Mouse (Mus musculus): ENCODE results near the gene Depp1. TPM values are rescaled to one million over a fixed set of nuclear protein-coding genes. Genes with fewer than 3 reads are reported as not detected.

Depp1 gene
- total and polyA plus RNA-seq, 2 experiments: 125 to 244 TPM

DNA sequence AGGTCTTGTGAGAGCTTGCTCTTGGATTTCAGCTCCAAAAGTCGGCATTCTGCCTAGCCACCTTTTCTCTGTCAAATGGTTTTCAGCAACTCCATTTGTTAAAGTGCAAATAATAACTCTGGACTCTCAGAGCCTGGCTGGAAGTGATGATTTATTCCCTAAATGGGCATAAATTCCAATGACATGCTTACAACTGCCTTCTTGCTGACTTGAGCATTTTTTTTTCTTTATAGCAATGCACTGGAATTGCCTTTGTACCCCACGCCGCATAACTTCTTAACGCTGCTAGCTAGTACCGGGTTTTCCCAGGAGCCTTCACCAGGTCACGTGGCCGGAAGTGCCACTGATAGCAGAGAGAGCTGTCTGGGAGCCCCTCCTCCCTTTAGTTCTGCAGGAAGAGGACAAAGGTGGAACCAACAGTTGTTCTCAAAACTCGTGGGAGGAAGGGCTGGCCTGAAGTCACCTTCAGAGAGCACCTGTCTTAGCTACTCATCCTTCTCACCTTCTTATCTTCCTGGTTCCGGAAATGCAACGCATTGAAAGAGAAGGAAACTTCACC, 26.0 kb downstream of the Depp1 start:
- Histone ChIP-seq H3K79me2 (ENCODE audit: control insufficient read depth, insufficient read depth, low read length) (no peaks in the 10 kb centered on the region), H3K4me3 (ENCODE audit: insufficient read depth, low read depth, low read length) (no peak overlapping the region), H3K9ac (ENCODE audit: low read depth, low read length) (no peak overlapping the region), H3K36me3 (ENCODE audit: control insufficient read depth, insufficient read depth, low read length) (no peaks in the 10 kb centered on the region), H3K4me1 (ENCODE audit: control insufficient read depth, insufficient read depth, low read length) (0 out of 2 replicates have a peak, but pooled peaks cover 4% of the 10 kb centered on the region), H3K27ac (replicated peaks; ENCODE audit: insufficient read depth, low read depth, low read length) (no peak overlapping the region), H3K27me3 (ENCODE audit: control insufficient read depth, insufficient read depth, low read length) (no peaks in the 10 kb centered on the region)
- WGBS: 60% methylated on average over 10 of the region's 10 CpGs
- DNase-seq (ENCODE audit: extremely low read depth, low read depth, low spot score): no peak
- TF ChIP-seq CTCF (IDR thresholded peaks at IDR 0.05; ENCODE audit: low read depth, low read length) (no peak), POLR2A (IDR thresholded peaks at IDR 0.05; ENCODE audit: extremely low read depth, insufficient read depth, low read length) (no peak)

DNA sequence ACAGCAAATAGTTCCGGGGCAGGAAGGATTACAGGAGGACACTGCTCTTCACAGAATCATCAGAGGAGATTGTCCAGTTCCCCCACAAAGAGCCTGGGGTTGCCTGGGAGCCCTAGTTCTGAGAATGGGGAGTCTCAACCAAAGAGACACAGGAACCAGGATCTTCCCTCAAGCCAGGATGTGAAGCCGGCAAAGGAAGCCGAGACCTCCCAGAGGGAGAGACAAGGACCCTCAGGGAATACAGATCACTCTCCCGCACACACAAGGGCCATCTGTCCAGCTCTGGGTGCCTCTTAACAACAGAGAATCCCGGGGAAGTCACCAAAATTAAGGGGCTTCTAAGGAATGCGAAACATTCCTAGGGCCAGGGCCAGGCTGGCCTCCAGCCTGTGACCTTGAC, 26.9 kb downstream of the Depp1 start:
- Histone ChIP-seq H3K4me1 (ENCODE audit: control insufficient read depth, insufficient read depth, low read length) (0 out of 2 replicates have a peak, but pooled peaks cover 4% of the 10 kb centered on the region), H3K9ac (ENCODE audit: low read depth, low read length) (no peak overlapping the region), H3K27ac (replicated peaks; ENCODE audit: insufficient read depth, low read depth, low read length) (no peak overlapping the region), H3K27me3 (ENCODE audit: control insufficient read depth, insufficient read depth, low read length) (no peaks in the 10 kb centered on the region), H3K36me3 (ENCODE audit: control insufficient read depth, insufficient read depth, low read length) (no peaks in the 10 kb centered on the region), H3K79me2 (ENCODE audit: control insufficient read depth, insufficient read depth, low read length) (no peaks in the 10 kb centered on the region), H3K4me3 (ENCODE audit: insufficient read depth, low read depth, low read length) (no peak overlapping the region)
- DNase-seq (ENCODE audit: extremely low read depth, low read depth, low spot score): no peak
- WGBS: 80% methylated on average over 6 of the region's 6 CpGs
- TF ChIP-seq CTCF (IDR thresholded peaks at IDR 0.05; ENCODE audit: low read depth, low read length) (no peak), POLR2A (IDR thresholded peaks at IDR 0.05; ENCODE audit: extremely low read depth, insufficient read depth, low read length) (no peak)

DNA sequence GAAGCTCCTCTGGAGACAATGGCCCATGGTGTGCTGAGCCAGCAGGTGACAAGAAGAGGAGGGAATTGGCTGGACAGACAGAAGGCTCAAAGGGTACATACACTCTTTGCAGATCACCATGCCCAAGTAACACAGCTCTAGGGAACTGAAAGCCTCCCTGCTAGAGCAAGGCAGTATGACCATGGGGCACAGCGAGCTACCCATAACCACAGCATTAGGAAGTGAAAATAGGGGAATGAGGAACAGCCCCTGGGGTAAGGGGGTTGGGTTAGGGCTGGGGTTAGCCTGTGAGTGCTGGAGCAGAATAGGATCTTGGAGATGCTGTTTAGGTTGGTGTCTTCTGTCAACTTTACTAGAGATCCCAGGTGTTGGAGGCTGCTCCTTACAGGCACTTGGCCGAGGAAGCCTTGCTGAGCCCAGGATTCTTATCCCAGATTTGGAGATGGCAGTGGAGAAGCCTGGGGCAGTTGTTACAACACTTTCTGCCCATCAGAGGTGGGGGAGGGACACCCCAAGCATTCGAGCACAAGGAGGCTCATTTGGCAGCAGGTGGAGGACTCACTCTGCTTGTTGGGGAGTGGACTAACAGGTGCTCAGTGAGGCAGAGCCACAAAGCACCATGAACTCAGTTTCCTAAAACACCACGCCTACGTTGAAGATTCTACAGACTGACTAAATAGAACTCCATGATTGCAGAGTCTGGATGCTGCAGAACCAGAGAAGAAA, 29.3 kb downstream of the Depp1 start:
- TF ChIP-seq CTCF (IDR thresholded peaks at IDR 0.05; ENCODE audit: low read depth, low read length) (no peak), POLR2A (IDR thresholded peaks at IDR 0.05; ENCODE audit: extremely low read depth, insufficient read depth, low read length) (no peak)
- peak overlapping the region; percentile 19; the same call in 1 of the 2 replicates for H3K27ac ChIP-seq (replicated peaks; ENCODE audit: insufficient read depth, low read depth, low read length)
- no peaks in the 10 kb centered on the region for H3K4me1 ChIP-seq (ENCODE audit: control insufficient read depth, insufficient read depth, low read length)
- DNase-seq (ENCODE audit: extremely low read depth, low read depth, low spot score): peak; percentile 39
- 78% methylated on average over 5 of the region's 5 CpGs for WGBS
- no peaks in the 10 kb centered on the region for H3K36me3 ChIP-seq (ENCODE audit: control insufficient read depth, insufficient read depth, low read length)
- no peak overlapping the region for H3K4me3 ChIP-seq (ENCODE audit: insufficient read depth, low read depth, low read length)
- H3K27me3 ChIP-seq (ENCODE audit: control insufficient read depth, insufficient read depth, low read length): no peaks in the 10 kb centered on the region
- no peak overlapping the region for H3K9ac ChIP-seq (ENCODE audit: low read depth, low read length)
- H3K79me2 ChIP-seq (ENCODE audit: control insufficient read depth, insufficient read depth, low read length): no peaks in the 10 kb centered on the region

DNA sequence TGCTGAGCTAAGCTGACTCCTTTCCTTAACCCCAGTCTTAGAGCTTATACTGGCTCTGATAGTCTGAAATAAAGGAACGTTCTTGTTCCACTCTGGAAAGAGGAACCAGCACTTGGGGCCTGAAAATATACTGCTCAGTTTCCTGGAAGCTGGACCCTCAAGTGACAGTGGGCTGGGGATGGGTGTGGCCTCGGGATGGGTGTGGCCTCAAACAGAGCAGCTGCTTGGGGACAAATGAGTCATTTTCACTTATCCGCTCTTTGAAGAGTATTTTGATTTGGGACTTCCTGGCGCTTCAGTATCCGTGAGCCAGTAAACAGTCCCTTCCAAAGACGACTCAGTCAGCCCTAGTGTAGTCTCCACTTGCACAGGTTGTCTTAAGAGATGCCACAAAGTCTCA, 31.9 kb downstream of the Depp1 start:
- DNase-seq (ENCODE audit: extremely low read depth, low read depth, low spot score): peak; percentile 40
- TF ChIP-seq CTCF (IDR thresholded peaks at IDR 0.05; ENCODE audit: low read depth, low read length) (no peak), POLR2A (IDR thresholded peaks at IDR 0.05; ENCODE audit: extremely low read depth, insufficient read depth, low read length) (no peak)
- no peaks in the 10 kb centered on the region for H3K4me1 ChIP-seq (ENCODE audit: control insufficient read depth, insufficient read depth, low read length)
- no peak overlapping the region for H3K27ac ChIP-seq (replicated peaks; ENCODE audit: insufficient read depth, low read depth, low read length)
- 41% methylated on average over 6 of the region's 6 CpGs for WGBS
- no peaks in the 10 kb centered on the region for H3K79me2 ChIP-seq (ENCODE audit: control insufficient read depth, insufficient read depth, low read length)
- H3K36me3 ChIP-seq (ENCODE audit: control insufficient read depth, insufficient read depth, low read length): no peaks in the 10 kb centered on the region
- H3K4me3 ChIP-seq (ENCODE audit: insufficient read depth, low read depth, low read length): no peak overlapping the region
- no peak overlapping the region for H3K9ac ChIP-seq (ENCODE audit: low read depth, low read length)
- no peaks in the 10 kb centered on the region for H3K27me3 ChIP-seq (ENCODE audit: control insufficient read depth, insufficient read depth, low read length)

DNA sequence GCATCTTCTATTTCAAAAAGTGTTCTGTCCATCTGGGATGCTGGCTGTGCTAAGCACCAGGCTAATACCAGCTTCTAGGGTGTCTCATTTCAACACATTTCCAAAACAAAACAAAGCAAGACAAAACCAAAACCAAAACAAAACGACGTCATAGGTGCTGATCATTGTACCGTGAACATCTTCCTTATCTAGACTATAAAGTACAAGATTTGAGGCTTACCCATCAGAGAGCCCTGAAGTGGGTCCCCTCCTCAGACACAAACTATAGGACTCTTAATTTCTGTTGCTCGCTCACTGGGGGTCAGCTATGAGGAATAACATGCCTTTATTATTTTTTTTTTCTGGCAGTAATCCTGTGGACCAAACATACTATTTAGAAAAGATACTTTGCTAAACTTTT, 43.2 kb downstream of the Depp1 start:
- 77% methylated on average over 4 of the region's 4 CpGs for WGBS
- no peak overlapping the region for H3K27ac ChIP-seq (replicated peaks; ENCODE audit: insufficient read depth, low read depth, low read length)
- H3K9ac ChIP-seq (ENCODE audit: low read depth, low read length): no peak overlapping the region
- no peaks in the 10 kb centered on the region for H3K4me1 ChIP-seq (ENCODE audit: control insufficient read depth, insufficient read depth, low read length)
- no peaks in the 10 kb centered on the region for H3K79me2 ChIP-seq (ENCODE audit: control insufficient read depth, insufficient read depth, low read length)
- H3K4me3 ChIP-seq (ENCODE audit: insufficient read depth, low read depth, low read length): no peak overlapping the region
- DNase-seq (ENCODE audit: extremely low read depth, low read depth, low spot score): no peak
- no peaks in the 10 kb centered on the region for H3K27me3 ChIP-seq (ENCODE audit: control insufficient read depth, insufficient read depth, low read length)
- H3K36me3 ChIP-seq (ENCODE audit: control insufficient read depth, insufficient read depth, low read length): no peaks in the 10 kb centered on the region
- TF ChIP-seq CTCF (IDR thresholded peaks at IDR 0.05; ENCODE audit: low read depth, low read length) (no peak), POLR2A (IDR thresholded peaks at IDR 0.05; ENCODE audit: extremely low read depth, insufficient read depth, low read length) (no peak)

DNA sequence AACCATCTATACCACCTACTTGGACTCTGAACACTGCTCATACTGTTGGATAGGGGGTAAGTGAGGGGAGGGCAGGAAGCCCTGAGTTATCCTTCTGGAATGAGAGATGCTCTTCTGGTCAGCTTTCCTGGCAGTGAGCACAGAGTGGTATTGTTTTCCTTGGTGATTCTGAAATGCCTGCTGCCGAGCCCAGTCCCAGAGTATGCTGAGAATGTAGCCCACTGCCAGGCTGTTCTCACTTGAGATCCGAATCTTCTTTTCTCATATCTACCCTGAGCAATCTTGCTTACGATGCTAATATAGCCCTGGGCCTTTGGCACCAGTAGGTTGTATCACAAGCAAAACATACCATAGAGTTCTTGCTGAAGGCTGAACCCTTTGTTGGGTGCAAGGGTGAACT, 43.9 kb downstream of the Depp1 start:
- no peaks in the 10 kb centered on the region for H3K79me2 ChIP-seq (ENCODE audit: control insufficient read depth, insufficient read depth, low read length)
- H3K27ac ChIP-seq (replicated peaks; ENCODE audit: insufficient read depth, low read depth, low read length): no peak overlapping the region
- H3K4me3 ChIP-seq (ENCODE audit: insufficient read depth, low read depth, low read length): no peak overlapping the region
- 78% methylated on average over 3 of the region's 3 CpGs for WGBS
- H3K36me3 ChIP-seq (ENCODE audit: control insufficient read depth, insufficient read depth, low read length): no peaks in the 10 kb centered on the region
- no peaks in the 10 kb centered on the region for H3K27me3 ChIP-seq (ENCODE audit: control insufficient read depth, insufficient read depth, low read length)
- TF ChIP-seq POLR2A (IDR thresholded peaks at IDR 0.05; ENCODE audit: extremely low read depth, insufficient read depth, low read length) (no peak), CTCF (IDR thresholded peaks at IDR 0.05; ENCODE audit: low read depth, low read length) (no peak)
- no peak overlapping the region for H3K9ac ChIP-seq (ENCODE audit: low read depth, low read length)
- no peak for DNase-seq (ENCODE audit: extremely low read depth, low read depth, low spot score)
- no peaks in the 10 kb centered on the region for H3K4me1 ChIP-seq (ENCODE audit: control insufficient read depth, insufficient read depth, low read length)

All from liver, adult 2 months (tissue).